Mouse (Mus musculus) liver, embryonic 12.5 days (tissue): ENCODE results near the gene Fkbpl. TPM values are rescaled to one million over a fixed set of nuclear protein-coding genes. Genes with fewer than 3 reads are reported as not detected.

Experiments
- ATAC-seq: fragments of 200-750 bp; cut with Nextera tagmentation; 2 replicates; pipeline ENCODE4 v1.8.0; 2017; ENCODE audit warnings: moderate number of reproducible peaks, mild to moderate bottlenecking, moderate library complexity
- H3K27ac ChIP-seq: fragments of 300-500 bp; sonication (generic); 2 replicates; pipeline ENCODE4 v1.5.1; 2016; ENCODE audit warnings: mild to moderate bottlenecking
- H3K27me3 ChIP-seq: fragments of 300-500 bp; sonication (generic); replicated peaks from 2 replicates; pipeline ENCODE4 v1.6.1; 2016; ENCODE audit warnings: mild to moderate bottlenecking, moderate library complexity
- H3K36me3 ChIP-seq: fragments of 300-500 bp; sonication (generic); 2 replicates; pipeline ENCODE4 v1.6.1; 2016; ENCODE audit warnings: mild to moderate bottlenecking, moderate library complexity
- H3K4me1 ChIP-seq: fragments of 300-500 bp; sonication (generic); 2 replicates; pipeline ENCODE4 v1.6.1; 2016
- H3K4me2 ChIP-seq: fragments of 300-500 bp; sonication (generic); 2 replicates; pipeline ENCODE4 v1.6.1; 2016; ENCODE audit warnings: mild to moderate bottlenecking, moderate library complexity
- H3K4me3 ChIP-seq: fragments of 300-500 bp; sonication (generic); 2 replicates; pipeline ENCODE4 v1.5.1; 2016; ENCODE audit warnings: mild to moderate bottlenecking, moderate library complexity
- H3K9ac ChIP-seq: fragments of 300-500 bp; sonication (generic); 2 replicates; pipeline ENCODE4 v1.6.1; 2016; ENCODE audit warnings: mild to moderate bottlenecking, moderate library complexity
- H3K9me3 ChIP-seq: fragments of 300-500 bp; sonication (generic); replicated peaks from 2 replicates; pipeline ENCODE4 v1.6.1; 2016; ENCODE audit warnings: mild to moderate bottlenecking, moderate library complexity
- WGBS: fragments of 180-500 bp; shearing (Covaris S2); methylation state at CpG from one replicate; pipeline ENCODE4 v1.1.7; 2016; ENCODE audit not compliant: insufficient replicate concordance; 5-methylcytosine and 5-hydroxymethylcytosine counted together
- polyA plus RNA-seq: library from polyadenylated mRNA; unstranded; fragments of >200 nt; fragmentation: Nextera tagmentation; extraction: Ambion mirVana; gene quantifications from 2 replicates; pipeline ENCODE4 v1.2.1, GENCODE M21; 2016

The Fkbpl gene
- polyA plus RNA-seq, 1 experiment from 2014 or later = 7.1 TPM

DNA sequence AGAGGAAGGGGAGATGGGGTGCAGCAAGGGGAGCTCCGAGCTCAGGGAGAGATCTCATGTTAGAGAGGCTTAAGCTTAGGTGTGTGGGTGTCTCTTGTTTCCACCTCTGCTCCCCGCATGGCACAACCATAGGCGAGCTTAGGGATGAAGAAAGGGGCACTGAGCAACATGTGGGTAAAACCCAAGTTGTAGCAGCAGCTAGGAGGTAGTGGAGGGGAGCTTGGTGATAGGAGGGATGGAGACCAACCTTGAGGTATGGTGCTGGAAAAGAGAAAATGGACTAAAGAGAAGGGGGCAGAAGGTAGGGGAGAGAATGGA is 15.3 kb downstream of the Fkbpl start:
- ATAC-seq = no peak
- Histone ChIP-seq H3K9me3 (no peaks in the 10 kb centered on the region), H3K4me1 (peaks cover 22% of the 10 kb centered on the region; the same call in 1 of the 2 replicates), H3K36me3 (0 out of 2 replicates have a peak, but pooled peaks cover 3% of the 10 kb centered on the region), H3K9ac (no peak overlapping the region), H3K27me3 (peaks cover 71% of the 10 kb centered on the region), H3K4me3 (no peak overlapping the region), H3K27ac (no peak overlapping the region), H3K4me2 (no peak overlapping the region)
- 49% methylated on average over 3 of the region's 3 CpGs for WGBS

DNA sequence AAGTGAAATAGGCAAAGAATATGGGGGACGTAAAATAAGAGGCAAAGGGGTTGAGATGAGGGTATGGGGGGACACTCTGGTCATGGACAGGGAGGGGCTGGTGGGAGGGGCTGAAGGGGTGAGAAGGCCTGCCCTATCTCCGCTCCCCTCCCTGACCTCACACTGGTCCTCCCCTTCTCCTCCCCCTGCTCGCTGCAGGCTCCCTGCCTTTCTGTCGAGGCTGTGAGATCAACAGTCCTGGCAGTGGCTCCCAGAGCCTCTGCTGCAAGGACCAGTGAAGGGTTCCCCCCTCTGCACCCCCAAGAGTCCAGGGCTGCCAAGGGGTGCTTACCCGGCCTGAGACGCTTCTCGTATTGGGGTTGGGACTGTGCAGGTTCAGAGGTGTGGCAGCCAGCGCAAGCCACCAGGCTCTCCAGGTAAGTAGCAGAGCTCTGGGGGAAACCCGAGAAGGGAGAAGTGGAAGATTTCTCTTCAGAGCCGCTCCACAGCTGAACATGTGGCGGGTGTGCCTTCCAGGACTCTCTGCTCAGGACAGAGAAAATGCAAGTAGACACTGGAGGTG is 15.8 kb downstream of the Fkbpl start:
- no peak overlapping the region for H3K4me2 ChIP-seq
- no peaks in the 10 kb centered on the region for H3K9me3 ChIP-seq
- no peak overlapping the region for H3K9ac ChIP-seq
- no peak for ATAC-seq
- WGBS = 33% methylated on average over 10 of the region's 11 CpGs
- no peaks in the 10 kb centered on the region for H3K36me3 ChIP-seq
- H3K4me1 ChIP-seq = peaks cover 18% of the 10 kb centered on the region; the same call in 1 of the 2 replicates
- H3K27ac ChIP-seq = no peak overlapping the region
- no peak overlapping the region for H3K4me3 ChIP-seq
- H3K27me3 ChIP-seq = peaks cover 76% of the 10 kb centered on the region

DNA sequence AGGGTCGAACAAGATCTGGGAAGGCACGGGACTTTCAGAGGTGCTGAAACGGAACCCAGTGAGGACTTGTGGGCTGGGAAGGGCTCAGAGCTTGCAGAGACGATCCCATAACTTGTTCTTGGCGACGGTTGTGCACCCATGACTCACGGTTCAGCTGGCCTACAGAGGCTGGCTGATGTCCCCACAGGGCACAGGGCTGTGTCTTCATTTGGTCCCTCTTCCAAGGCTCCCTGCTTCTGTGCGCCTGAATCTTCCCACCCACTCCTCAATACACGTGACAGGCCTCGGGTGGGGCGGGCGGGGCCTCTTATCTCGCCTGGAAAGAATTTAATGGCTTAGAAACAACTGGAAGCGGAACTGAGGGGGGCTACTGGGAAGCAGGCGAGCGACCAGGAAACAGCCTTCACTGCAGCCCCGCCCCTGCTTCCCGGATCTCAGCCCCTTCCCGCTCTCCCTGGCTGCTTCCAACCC is 16.6 kb downstream of the Fkbpl start:
- H3K36me3 ChIP-seq = no peaks in the 10 kb centered on the region
- H3K9ac ChIP-seq = no peak overlapping the region
- H3K27me3 ChIP-seq = peaks cover 83% of the 10 kb centered on the region
- no peak overlapping the region for H3K27ac ChIP-seq
- peaks cover 14% of the 10 kb centered on the region; the same call in 1 of the 2 replicates for H3K4me1 ChIP-seq
- no peaks in the 10 kb centered on the region for H3K9me3 ChIP-seq
- no peak for ATAC-seq
- H3K4me2 ChIP-seq = peak overlapping the region; percentile 12; the same call in 1 of the 2 replicates
- no peak overlapping the region for H3K4me3 ChIP-seq
- 4% methylated on average over 19 of the region's 19 CpGs for WGBS

DNA sequence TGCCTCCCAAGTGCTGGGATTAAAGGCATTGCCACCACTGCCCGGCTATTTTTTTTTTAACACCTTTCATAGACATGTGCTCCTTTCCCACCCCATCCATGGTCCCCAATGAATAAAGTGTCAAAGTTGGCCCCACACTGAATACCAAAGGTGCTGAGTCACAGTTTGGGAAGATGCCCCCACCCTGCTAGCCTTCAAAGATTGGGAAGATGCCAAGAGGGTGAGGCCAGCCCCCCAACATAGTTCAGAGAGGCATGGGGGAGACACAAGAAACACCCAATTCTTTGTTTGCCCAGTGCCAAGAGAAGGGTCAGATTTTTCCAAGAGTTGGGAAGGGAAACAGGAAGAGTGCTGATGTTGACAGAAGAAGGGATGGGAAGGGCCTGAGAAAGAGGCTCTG is 17.9 kb downstream of the Fkbpl start:
- Histone ChIP-seq H3K36me3 (no peaks in the 10 kb centered on the region), H3K27me3 (peaks cover 78% of the 10 kb centered on the region), H3K4me1 (peaks cover 14% of the 10 kb centered on the region; the same call in 1 of the 2 replicates), H3K9ac (no peak overlapping the region), H3K4me2 (no peak overlapping the region), H3K9me3 (no peaks in the 10 kb centered on the region), H3K4me3 (no peak overlapping the region), H3K27ac (no peak overlapping the region)
- no peak for ATAC-seq
- WGBS = 68% methylated on average over 1 of the region's 1 CpGs

DNA sequence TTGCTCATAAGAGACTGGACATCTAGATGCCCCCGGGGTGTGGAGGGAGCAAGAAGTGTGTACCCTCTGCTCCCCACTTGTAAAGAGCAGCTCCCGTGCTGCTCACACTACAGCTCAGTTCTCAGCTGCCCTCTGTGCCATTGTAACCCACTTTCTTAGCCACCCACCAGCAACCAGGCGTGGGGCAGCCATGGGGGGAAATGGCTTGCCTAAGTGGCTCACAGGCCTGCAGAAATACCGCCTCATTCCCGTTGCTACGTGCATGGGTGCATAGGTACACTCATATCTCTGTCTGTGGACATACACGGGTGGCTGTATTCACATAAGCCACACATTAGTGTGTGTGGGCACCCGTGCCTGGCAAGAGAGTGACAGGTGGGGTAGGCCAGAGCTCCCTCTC is 18.4 kb downstream of the Fkbpl start:
- Histone ChIP-seq H3K9ac (no peak overlapping the region), H3K4me3 (no peak overlapping the region), H3K9me3 (no peaks in the 10 kb centered on the region), H3K4me2 (no peak overlapping the region), H3K27ac (no peak overlapping the region), H3K4me1 (peaks cover 14% of the 10 kb centered on the region; the same call in 1 of the 2 replicates), H3K36me3 (no peaks in the 10 kb centered on the region), H3K27me3 (peaks cover 73% of the 10 kb centered on the region)
- ATAC-seq = no peak
- WGBS = 53% methylated on average over 8 of the region's 8 CpGs

DNA sequence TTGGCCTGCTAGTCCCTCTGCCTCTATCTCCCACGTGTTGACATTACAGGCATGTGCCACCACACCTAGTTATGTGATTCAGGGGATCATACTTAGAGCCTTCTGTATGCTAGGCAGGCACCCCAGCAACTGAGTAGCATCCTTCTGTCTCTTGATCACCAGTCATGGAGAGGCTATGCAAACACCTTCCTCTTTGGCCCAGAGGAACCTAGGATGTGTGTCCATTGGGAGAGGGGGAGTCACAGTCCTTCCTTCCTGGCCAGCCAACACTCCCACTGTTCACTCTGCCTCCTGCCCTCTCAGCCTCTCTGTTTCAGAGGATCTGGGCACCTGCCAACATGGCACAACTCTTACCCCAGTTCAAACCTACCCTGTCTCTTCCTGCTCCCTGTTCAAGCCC is 19.0 kb downstream of the Fkbpl start:
- no peak for ATAC-seq
- Histone ChIP-seq H3K27me3 (peaks cover 68% of the 10 kb centered on the region), H3K9me3 (no peaks in the 10 kb centered on the region), H3K4me1 (peaks cover 14% of the 10 kb centered on the region; the same call in 1 of the 2 replicates), H3K9ac (no peak overlapping the region), H3K4me2 (no peak overlapping the region), H3K27ac (no peak overlapping the region), H3K4me3 (no peak overlapping the region), H3K36me3 (no peaks in the 10 kb centered on the region)
- WGBS = 23% methylated on average over 1 of the region's 1 CpGs

DNA sequence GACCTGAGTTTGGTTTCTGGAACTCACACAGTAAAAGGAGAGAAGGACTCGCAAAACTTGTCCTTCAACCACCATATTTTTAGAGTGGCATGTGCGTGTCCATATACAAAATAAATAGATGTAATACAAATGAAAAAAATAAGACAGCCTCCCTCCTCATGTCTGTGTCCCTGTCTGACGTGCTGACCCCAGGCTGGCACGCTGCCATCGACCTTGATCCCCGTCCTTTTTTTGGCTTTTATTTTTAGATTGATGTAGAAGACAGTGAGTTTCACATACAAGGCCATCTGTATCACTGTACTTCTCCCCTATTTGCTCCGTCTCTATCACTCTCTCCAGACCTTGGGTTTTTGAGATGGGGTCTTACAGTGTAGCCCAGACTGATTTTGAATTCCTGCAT is 19.9 kb downstream of the Fkbpl start:
- Histone ChIP-seq H3K4me2 (no peak overlapping the region), H3K36me3 (no peaks in the 10 kb centered on the region), H3K4me1 (peaks cover 14% of the 10 kb centered on the region; the same call in 1 of the 2 replicates), H3K27ac (no peak overlapping the region), H3K9me3 (no peaks in the 10 kb centered on the region), H3K9ac (no peak overlapping the region), H3K4me3 (no peak overlapping the region), H3K27me3 (peaks cover 67% of the 10 kb centered on the region)
- WGBS = 56% methylated on average over 7 of the region's 7 CpGs
- no peak for ATAC-seq

DNA sequence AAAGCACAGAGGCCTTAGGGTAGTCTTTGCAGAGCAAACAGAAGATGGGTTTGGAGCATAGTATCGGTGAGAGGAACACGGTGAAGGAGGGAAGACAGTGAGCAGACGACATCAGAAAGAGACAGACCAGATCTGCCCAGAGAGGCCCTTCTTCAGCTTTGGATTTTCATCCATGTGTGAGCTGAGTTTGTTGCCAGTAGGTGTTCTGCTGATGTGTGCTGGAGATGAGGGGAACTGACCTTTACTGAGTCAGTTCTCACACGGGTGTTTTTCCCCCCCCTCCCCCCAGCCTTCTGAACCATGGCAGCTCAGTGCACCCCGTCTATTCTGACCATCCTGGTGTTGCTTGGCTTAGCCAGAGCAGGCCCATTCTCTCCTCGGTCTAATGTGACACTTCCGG is 25.7 kb downstream of the Fkbpl start, which contains the start of gene Tnxb:
Gene Tnxb, plus strand, starts transcription at position 301 of the 400 bp plus-strand sequence.
- Histone ChIP-seq H3K9ac (no peak within 1 kb of the TSS), H3K27ac (no peak within 1 kb of the TSS), H3K9me3 (no peaks in the 10 kb centered on the region), H3K4me1 (peaks cover 6% of the 10 kb centered on the region; the same call in 1 of the 2 replicates), H3K27me3 (peaks cover 74% of the 10 kb centered on the region), H3K36me3 (no peaks in the 10 kb centered on the region), H3K4me2 (peak within 1 kb of the TSS; percentile 47), H3K4me3 (peak within 1 kb of the TSS; percentile 10)
- ATAC-seq = no peak
- WGBS = 52% methylated on average over 7 of the region's 7 CpGs

DNA sequence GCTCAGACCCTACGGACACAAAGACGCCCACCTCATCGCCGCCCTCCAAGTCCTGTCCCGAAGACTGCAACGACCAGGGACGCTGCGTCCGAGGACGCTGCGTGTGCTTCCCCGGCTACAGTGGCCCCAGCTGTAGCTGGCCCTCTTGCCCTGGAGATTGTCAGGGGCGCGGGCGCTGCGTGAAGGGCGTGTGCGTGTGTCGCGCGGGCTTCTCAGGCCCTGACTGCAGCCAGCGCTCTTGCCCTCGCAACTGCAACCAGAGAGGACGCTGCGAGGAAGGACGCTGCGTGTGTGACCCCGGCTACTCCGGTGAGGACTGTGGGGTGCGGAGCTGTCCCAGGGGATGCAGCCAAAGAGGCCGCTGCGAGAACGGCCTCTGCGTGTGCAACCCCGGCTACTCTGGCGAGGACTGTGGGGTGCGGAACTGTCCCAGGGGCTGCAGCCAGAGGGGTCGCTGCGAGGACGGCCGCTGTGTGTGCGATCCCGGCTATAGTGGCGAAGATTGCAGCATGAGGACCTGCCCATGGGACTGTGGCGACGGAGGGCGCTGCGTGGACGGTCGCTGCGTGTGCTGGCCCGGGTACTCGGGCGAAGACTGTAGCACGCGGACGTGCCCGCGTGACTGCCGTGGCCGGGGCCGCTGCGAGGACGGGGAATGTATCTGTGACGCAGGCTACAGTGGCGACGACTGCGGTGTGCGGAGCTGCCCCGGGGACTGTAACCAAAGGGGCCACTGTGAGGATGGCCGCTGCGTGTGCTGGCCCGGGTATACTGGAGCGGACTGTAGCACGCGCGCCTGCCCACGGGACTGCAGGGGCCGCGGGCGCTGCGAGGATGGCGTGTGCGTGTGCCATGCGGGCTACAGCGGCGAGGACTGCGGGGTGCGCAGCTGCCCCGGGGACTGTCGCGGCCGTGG is 26.8 kb downstream of the Fkbpl start:
- H3K4me3 ChIP-seq = peak overlapping the region; percentile 10
- H3K4me1 ChIP-seq = peaks cover 6% of the 10 kb centered on the region; the same call in 1 of the 2 replicates
- peak overlapping the region; percentile 47 for H3K4me2 ChIP-seq
- no peak overlapping the region for H3K9ac ChIP-seq
- H3K27me3 ChIP-seq = peaks cover 76% of the 10 kb centered on the region
- no peaks in the 10 kb centered on the region for H3K9me3 ChIP-seq
- no peaks in the 10 kb centered on the region for H3K36me3 ChIP-seq
- ATAC-seq = no peak
- WGBS = 13% methylated on average over 93 of the region's 93 CpGs
- no peak overlapping the region for H3K27ac ChIP-seq

DNA sequence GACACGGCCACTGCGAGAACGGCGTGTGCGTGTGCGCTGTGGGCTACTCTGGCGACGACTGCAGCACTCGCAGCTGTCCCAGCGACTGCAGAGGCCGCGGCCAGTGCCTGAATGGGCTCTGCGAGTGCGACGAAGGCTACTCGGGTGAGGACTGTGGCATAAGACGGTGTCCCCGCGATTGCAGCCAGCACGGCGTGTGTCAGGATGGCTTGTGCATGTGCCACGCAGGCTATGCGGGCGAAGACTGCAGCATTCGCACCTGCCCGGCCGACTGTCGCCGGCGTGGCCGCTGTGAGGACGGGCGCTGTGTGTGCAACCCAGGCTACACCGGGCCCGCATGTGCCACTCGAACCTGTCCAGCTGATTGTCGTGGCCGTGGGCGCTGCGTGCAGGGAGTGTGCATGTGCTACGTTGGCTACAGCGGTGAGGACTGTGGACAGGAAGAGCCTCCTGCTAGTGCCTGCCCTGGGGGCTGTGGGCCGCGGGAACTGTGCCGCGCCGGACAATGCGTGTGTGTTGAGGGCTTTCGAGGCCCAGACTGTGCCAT is 27.8 kb downstream of the Fkbpl start:
- no peak overlapping the region for H3K9ac ChIP-seq
- no peak for ATAC-seq
- peaks cover 6% of the 10 kb centered on the region; the same call in 1 of the 2 replicates for H3K4me1 ChIP-seq
- peak overlapping the region; percentile 47; the same call in 1 of the 2 replicates for H3K4me2 ChIP-seq
- no peak overlapping the region for H3K4me3 ChIP-seq
- WGBS = 25% methylated on average over 49 of the region's 49 CpGs
- H3K36me3 ChIP-seq = no peaks in the 10 kb centered on the region
- H3K9me3 ChIP-seq = no peaks in the 10 kb centered on the region
- H3K27ac ChIP-seq = no peak overlapping the region
- peaks cover 85% of the 10 kb centered on the region for H3K27me3 ChIP-seq

DNA sequence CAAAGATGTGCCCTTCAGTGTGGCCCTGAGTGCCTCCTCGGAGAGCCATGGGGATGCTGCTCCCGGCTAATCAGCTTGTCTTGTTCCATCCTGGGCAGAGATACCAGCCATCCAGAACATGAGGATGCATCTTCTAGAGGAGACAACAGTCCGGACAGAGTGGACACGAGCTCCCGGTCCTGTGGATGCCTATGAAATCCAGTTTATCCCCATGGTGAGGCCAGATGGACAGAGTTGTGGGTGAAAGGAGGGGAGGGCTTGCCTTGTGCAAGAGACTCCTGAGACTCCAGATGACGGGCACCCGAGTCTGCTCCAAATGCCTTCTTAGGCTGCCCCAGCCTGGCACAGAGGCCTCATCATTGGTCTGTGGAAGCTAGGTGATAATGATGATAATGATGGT is 28.6 kb downstream of the Fkbpl start:
- Histone ChIP-seq H3K4me2 (no peak overlapping the region), H3K9me3 (no peaks in the 10 kb centered on the region), H3K4me1 (peaks cover 6% of the 10 kb centered on the region; the same call in 1 of the 2 replicates), H3K36me3 (no peaks in the 10 kb centered on the region), H3K4me3 (no peak overlapping the region), H3K27me3 (peaks cover 93% of the 10 kb centered on the region), H3K27ac (no peak overlapping the region), H3K9ac (no peak overlapping the region)
- no peak for ATAC-seq
- WGBS = 63% methylated on average over 7 of the region's 7 CpGs
